Mouse (Mus musculus): Measurements from ENCODE around the gene Cntfr.

- no peak for TF ChIP-seq POLR2A (IDR thresholded peaks at IDR 0.05; ENCODE audit: borderline replicate concordance, insufficient read depth, low read length)
- TF ChIP-seq CTCF (IDR thresholded peaks at IDR 0.05; ENCODE audit: borderline replicate concordance, insufficient read depth, low read depth, low read length): peak; percentile 53
These were observed 51.4 kb downstream of the Cntfr start for GRCm38 (mm10) chr4:41645488-41645887.
